Mouse (Mus musculus) embryonic fibroblast, embryonic 13.5 days (primary cell): ENCODE measurements at regions not wholly inside any gene's neighbourhood (a gene's known extent, or its start where the extent isn't known, plus 50 kb on each side); places are given as distances from the start of the nearest gene placed in this dataset.

ENCODE experiments used
- H3K27ac ChIP-seq: 2 replicates; pipeline ENCODE4 v1.5.1; 2012; ENCODE audit warnings: low read length, control low read depth, inconsistent platforms; ENCODE audit not compliant: insufficient read depth
- H3K4me1 ChIP-seq: 2 replicates; pipeline ENCODE4 v1.6.1; 2011; ENCODE audit warnings: low read length; ENCODE audit not compliant: control insufficient read depth, insufficient read depth
- H3K4me3 ChIP-seq: 2 replicates; pipeline ENCODE4 v1.5.1; 2011; ENCODE audit warnings: mild to moderate bottlenecking, control low read depth, low read length; ENCODE audit not compliant: insufficient read depth
- CTCF ChIP-seq: IDR thresholded peaks from 2 replicates; pipeline ENCODE4 v1.5.1; 2011; ENCODE audit warnings: mild to moderate bottlenecking, control low read depth, low read length, moderate library complexity, borderline replicate concordance; ENCODE audit not compliant: insufficient read depth
- POLR2A ChIP-seq: IDR thresholded peaks from 2 replicates; pipeline ENCODE4 v1.6.1; 2011; ENCODE audit warnings: low read depth, mild to moderate bottlenecking, control low read depth, low read length, moderate library complexity

DNA sequence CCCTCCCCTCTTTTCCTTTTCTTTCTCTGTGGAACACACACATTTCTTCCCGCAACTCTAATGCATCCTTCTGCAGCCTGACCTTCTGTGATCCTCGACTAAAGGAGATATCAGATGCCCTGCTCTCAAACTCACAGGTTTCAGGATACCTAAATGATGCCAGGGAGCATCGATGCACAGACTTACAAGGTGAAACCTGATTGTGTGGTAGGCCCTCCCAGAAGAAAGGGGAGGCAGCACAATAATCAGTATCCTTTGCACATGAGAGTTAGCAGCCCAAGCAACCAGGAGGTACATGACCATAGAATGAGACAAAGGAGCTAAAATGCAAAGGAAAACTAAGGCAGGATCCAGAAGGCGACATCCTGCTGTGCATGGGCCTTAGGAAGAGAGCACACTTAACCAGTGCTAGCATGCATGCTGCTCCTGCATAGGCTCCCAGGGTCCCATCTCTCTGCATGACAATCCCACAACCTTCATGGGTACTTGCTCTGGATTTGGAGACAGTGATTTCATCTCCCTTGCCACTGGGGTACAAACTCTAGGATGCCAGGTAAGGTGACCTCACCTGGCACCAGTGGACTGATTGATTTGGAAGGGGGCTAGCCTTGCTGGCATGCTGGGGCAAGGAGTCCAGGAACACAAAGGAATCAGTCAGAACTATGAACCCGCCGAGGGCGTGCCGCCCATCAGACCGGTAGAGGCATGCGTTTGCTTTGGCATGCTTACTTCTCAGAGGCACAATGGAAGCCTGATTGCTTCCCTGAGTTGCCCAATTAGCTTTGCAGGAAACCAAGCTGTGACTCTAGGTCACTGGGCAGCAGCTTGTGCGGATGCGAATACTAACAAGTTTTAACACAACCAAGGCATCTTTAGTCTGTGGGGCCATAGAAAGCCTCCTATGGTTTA lies 1142.7 kb downstream of the Mrps31 start:
- no peak overlapping the region for H3K4me3 ChIP-seq
- H3K27ac ChIP-seq: no peak overlapping the region
- no peak for TF ChIP-seq POLR2A
- no peak for TF ChIP-seq CTCF
- H3K4me1 ChIP-seq: no peaks in the 10 kb centered on the region

DNA sequence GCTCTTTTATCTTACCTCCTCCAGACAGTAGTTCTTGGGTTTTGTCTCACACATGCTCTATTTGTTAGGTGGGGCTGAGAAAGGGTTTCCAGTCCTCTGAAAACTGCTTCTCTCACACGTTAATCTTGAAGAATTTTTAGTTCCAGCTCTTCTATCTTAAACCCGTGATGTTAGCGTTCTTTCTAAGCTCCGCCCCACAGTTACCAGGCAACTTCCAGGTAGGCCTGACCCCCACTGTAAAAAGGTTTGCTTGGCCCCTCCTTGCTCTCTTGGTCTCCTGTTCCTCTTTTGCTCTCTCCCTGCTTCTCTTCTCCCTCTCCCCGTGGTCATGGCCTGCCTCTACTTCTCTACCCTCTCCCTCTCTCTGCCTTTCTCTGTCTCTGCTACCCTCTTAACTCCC lies 1149.7 kb downstream of the Mrps31 start:
- Histone ChIP-seq H3K27ac (no peak overlapping the region), H3K4me3 (no peak overlapping the region), H3K4me1 (no peaks in the 10 kb centered on the region)
- TF ChIP-seq POLR2A (no peak), CTCF (no peak)

- TF ChIP-seq POLR2A (no peak), CTCF (no peak)
- Histone ChIP-seq H3K4me1 (no peaks in the 10 kb centered on the region), H3K4me3 (no peak overlapping the region), H3K27ac (no peak overlapping the region)
Observed at GRCm38 (mm10) chr8:23561683-23562385, 1150.7 kb downstream of the Mrps31 start.

- H3K4me3 ChIP-seq: no peak overlapping the region
- no peaks in the 10 kb centered on the region for H3K4me1 ChIP-seq
- H3K27ac ChIP-seq: no peak overlapping the region
- no peak for TF ChIP-seq POLR2A
- TF ChIP-seq CTCF: no peak
Observed at GRCm38 (mm10) chr8:23562504-23562903, 1151.3 kb downstream of the Mrps31 start.

GRCm38 (mm10) chr8:23563065-23564020 lies 1152.2 kb downstream of the Mrps31 start:
- TF ChIP-seq CTCF (no peak), POLR2A (no peak)
- no peak overlapping the region for H3K27ac ChIP-seq
- no peaks in the 10 kb centered on the region for H3K4me1 ChIP-seq
- no peak overlapping the region for H3K4me3 ChIP-seq

DNA sequence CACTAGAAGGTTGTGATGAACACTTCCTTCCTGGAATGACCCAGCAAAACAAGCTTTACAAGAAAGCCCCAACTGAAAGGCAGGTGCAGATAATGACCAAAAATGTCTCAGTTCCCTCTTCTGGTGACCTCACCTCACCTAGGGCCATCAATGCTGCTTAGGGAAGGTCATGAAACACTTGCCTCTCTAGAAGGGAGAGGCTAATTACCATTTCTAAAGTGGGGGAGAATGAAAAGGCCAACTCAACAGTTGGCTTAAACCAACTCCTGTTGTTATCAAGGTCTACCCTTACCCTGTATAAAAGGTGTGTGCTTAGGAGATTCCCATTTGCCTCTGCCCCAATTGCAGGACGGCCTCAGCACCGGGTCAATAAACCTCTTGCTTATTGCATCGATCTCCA lies 1156.7 kb downstream of the Mrps31 start:
- no peaks in the 10 kb centered on the region for H3K4me1 ChIP-seq
- no peak overlapping the region for H3K27ac ChIP-seq
- no peak for TF ChIP-seq CTCF
- no peak for TF ChIP-seq POLR2A
- H3K4me3 ChIP-seq: no peak overlapping the region

DNA sequence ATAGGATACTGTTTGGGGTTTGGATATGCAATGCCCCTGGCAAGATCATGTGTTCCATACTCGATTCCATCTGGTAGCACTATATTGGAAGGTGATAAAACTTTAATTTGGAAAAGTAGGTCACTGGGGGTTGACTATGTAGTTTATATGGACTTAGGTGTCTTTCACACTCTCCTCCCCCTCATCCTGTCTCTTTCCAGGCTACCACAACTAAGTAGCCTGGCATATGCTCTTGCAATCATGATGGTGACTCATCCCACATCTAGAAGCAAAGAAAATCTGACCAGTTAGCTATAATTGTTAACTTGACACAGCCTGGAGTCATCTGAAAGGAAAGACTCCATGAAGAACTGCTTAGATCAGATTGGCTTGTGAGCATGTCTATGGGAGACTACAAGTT lies 1154.3 kb downstream of the Adam3 start:
- H3K4me1 ChIP-seq: no peaks in the 10 kb centered on the region
- TF ChIP-seq CTCF (no peak), POLR2A (no peak)
- no peak overlapping the region for H3K4me3 ChIP-seq
- no peak overlapping the region for H3K27ac ChIP-seq

DNA sequence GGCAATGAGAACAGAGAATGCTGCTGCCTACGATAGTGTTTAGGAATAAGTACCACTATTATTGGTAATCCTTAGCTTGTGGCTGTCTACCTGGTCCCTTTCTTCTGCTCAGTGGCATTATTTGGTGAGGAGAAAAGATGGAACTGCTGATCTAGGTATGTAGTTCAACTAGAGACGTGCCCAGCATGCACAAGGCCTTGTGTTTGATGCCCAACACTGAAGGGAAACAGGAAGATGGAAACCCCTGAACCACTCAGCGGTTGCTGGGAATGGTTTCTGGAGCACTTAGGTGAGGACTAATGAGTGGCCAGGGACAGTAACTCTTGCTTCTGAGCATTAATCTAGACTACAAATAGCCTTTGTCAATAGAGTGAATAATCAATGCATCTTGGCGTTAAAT lies 1145.5 kb downstream of the Adam3 start:
- Histone ChIP-seq H3K27ac (no peak overlapping the region), H3K4me3 (no peak overlapping the region), H3K4me1 (no peaks in the 10 kb centered on the region)
- TF ChIP-seq CTCF (no peak), POLR2A (no peak)

- Histone ChIP-seq H3K4me1 (no peaks in the 10 kb centered on the region), H3K27ac (no peak overlapping the region), H3K4me3 (no peak overlapping the region)
- TF ChIP-seq CTCF (no peak), POLR2A (no peak)
Observed at GRCm38 (mm10) chr8:23580701-23581100, 1145.0 kb downstream of the Adam3 start.
